Mouse (Mus musculus) adrenal gland, postnatal 25 days (tissue): ENCODE data around the gene Metap1. TPM values are rescaled to one million over a fixed set of nuclear protein-coding genes. Genes with fewer than 3 reads are reported as not detected.
"Not testable (repeated sequence)": the region's sequence is repeated elsewhere in the genome, so short reads cannot be mapped to it uniquely, and the experiment has no call there.

Experiments used
- DNase-seq: peaks from one replicate; pipeline ENCODE4 v3.0.0; 2021; ENCODE audit warnings: mixed read lengths
- total RNA-seq: library from RNA; stranded (reverse); gene quantifications from 2 replicates; pipeline ENCODE4 v1.2.3, GENCODE M21; 2021

The Metap1 gene
- total RNA-seq, 1 experiment from 2014 or later, result 61.0 TPM

DNA sequence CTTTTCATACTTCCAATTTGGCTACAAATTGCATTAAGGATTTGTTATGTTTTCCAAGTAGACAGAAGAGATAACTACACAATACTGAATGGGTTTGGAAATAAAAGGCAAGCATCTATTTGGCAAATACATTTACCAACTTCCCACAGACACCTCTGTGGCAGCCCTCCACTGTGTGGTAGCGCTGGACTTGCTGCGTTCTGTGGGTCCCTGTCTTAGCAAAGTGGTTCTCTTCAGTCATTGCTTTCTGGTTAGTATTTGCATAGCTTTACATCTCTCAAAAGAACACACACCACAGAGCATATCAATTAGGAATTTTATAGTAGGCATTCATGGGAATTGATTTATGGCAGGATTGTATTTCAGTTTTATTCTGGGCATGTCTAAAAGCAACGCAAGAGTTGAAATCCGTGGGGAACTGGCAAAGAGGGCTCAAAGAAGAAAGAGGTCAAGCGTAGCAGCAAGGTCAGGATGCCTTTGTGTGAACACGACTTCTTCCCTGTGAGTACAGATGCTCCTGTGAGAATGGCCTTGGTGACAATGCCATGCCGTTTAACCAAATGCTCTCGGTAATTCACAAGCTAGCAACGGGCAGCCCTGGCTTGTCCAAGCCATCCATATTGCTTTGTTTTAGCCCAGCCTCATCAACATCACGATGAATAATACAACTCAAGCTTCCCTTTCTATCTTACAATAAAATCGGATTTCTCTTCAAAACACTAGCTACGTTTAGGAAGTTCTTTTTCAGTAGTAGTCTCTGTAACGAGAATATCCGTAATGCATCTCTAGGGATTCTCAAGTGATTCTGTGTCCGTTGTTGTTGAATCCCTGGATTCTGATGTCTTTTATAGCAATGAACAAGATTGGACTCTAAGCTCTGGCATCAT, 10.8 kb upstream of the Metap1 start:
- DNase-seq, result no peak

DNA sequence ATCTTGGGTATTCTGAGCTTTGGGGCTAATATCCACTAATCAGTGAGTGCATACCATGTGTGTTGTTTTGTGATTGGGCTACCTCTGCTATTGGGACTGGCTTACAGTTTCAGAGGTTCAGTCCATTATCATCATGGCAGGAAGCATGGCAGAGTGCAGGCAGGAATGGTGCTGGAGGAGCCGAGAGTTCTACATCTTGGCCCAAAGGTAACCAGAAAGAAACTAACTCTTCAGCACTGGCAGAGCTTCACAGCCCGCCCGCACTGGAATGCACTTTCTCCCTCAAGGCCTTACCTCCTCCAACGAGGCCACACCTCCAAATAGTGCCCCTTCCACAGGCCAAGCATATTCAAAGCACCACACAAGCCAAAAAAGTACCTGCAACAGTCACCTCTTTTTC, 9.4 kb upstream of the Metap1 start:
- DNase-seq, result no peak

DNA sequence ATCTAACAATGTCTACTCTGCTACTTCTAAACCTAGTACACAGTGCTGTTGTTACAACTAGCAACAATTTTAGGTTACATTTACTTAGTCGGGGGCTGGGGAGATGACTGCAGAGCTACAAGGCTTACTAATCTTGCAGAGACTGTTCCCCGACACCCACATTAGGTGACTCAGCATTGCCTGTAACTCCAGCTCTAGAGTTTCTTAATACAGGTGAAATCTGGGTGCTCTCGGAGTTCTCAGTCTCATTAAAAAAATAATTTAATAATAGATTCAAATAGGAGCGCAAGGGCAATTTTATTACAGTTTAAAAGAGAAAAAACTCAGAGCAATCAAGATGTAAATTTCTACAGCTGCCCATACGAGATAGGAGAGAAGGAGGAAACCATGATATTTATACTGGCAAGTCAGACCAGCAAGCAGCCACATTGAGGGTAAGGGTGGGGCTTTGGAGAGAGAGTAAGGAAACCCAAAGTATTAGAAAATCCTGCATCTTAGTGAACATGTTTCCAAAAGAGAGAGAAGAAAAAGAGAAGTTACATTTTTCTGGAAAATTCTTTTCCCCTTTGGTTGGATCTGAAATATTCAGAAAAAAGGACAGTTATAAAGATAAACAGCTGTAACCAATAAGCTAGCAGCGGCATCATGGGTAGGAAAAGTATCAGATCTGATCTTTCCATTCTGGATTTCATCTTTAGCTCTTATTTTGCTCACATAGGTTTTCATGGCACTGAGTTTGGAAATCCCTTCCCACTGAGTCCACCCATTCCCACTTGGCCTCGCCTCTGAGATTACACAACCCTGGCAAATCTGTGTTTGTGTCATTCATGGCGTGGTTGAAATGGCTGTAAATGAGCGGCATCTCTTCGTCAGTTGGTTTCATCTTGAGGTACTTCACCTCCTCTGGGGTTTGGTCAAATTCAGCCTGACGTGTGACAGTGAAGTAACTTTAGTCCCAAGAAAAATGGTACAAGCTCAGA, 6.1 kb upstream of the Metap1 start:
- DNase-seq, result no peak

DNA sequence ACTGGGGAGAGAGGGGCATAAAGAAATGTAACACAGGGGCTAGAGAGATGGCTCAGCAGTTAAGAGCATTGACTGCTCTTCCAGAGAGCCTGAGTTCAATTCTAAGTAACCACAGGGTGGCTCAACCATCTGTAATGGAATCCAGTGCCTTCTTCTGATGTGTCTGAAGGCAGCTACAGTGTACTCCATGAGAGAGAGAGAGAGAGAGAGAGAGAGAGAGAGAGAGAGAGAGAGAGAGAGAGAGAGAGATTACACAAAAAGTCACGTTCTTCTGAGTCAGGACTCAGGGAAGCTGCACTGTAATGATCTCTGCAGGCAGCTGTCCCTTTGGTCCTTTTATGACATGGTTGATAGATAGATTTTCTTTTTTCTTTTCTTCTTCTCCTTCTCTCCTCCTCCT, 5.2 kb upstream of the Metap1 start:
- DNase-seq, result no peak

DNA sequence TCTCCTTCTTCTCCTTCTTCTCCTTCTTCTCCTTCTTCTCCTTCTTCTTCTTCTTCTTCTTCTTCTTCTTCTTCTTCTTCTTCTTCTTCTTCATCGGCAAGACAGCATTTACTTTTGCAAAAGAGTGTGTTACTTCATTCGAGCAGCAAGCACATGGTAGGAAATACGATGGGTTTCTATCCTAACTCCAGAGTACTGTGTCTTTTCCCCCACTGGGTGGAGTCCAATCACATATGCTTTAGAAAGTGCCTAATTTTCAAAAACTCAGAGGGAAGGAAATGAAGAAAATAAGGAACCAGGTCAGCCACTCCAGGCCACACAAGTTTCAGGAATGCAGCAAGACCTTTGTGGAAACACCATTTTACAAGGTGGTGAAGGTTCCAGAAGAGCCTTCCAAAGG, 4.4 kb upstream of the Metap1 start:
- no peak for DNase-seq

DNA sequence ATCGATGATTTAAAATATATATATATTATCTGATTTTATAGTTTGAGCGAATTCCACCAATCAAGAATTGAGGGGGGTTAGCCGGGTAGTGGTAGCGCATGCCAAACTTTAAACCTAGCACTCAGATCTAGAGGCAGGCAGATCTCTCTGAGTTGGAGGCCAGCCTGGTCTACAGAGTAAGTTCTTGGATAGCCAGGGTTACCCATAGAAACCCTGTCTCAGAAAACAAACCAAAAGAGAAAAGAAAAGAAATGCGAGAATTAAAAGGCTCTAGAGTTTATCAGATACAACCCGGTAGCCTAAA, 671 bp upstream of the Metap1 start:
- no peak for DNase-seq

DNA sequence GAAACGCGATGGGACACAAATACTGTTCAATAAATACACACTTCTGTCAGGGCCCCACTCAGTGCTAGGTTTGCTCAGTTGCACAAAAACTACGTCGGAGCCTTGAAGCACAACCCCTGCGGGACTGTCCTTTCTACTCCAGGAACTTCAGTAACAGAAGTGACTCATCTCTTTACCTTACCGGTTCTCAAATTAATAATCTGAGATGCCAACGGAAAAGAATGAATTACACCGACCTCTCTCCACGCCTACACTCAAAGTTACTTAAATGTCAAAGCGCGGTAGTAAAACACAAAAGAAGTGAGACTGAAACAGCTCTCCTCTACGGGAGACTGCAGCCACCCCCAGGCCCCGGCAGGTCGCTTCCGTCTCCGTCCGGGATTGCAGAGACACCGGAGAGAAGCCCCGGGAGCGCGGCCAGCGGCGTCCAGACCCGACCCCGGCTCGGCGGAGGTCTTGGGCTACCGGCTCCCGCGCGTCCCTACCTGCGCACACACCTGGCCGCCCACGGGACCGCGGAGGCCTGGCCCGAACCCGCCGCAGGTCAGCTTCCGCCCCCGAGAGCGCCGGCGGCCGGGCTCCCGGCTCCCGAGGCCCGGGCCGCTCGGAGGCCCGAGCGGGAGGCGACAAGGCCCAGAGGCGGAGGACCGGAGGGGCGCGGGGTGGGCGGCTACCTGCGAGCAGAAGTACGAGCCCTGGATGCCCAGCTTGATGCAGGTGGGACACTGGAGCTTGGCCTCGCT, 560 bp downstream of the Metap1 start:
- DNase-seq, result peak; percentile 49

DNA sequence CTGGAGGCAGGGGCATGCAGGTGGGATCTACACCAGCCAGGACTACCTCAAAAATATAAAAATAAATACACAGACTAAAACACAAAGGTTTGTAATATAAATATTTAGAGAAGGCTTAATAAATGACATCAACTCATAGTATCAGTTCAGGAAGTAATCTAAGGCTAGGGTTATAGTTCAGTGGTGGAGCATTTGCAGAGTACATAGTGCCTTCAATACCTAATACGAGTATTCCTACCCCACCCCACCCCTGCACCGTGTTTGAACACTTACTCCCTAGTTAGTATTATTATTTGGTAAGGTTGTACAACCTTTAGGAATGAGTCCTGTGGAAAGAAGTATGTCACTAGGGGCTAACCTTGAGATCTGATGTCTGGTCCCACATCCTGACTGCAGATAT, 6.1 kb downstream of the Metap1 start:
- no peak for DNase-seq

DNA sequence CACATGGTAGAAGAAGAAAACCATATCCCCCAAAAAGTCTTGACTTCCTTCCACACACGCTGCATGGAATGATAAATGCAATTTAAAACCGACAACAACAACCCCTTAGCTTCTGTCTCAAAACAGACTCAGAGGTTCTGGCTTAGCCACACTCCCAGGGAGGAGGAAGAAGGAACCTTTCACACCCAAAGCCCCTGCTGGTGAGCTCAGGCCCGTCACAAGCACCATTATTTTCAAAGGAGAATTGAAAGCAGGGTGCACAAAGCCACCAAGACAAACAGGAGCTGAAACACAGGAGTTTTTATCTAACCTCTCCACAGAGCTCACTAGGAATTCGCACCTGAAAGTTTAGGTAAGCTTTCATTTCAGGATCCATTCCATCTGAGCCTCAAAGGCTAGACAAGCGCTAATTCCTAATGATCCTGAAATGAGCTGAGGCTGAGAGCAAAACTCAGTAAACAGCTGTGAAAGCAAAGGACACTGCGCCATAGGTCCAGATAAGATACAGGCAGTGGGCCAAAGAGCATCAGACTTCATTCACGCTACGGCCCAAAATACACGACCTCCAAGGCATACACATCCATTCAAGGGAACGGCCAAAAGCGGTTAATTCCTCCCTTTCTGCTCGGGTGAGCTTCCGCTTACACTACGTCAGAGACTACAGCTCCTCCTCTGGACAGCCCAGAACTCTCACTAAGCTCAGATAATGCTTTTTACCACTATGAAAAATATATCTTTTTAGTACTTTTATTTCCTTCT, 7.6 kb downstream of the Metap1 start:
- no peak for DNase-seq

DNA sequence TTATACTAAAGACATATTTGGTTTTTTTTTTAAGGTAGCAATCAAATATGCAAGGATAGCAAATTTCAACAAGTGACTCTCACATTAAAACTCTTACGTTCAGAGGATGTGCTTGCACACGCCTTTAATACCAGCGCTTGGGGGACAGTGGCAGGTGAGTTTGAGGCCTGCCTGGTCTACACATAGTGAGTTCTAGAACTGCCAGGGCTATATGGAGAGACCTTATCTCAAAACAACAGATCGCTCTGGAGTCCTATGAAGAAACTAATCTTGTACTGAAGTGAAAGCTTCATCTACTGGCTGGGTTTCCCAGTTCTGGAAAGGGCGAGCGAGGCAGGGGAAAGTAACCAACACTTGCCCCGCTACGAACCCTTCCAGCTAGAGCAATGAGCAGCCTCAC, 9.8 kb downstream of the Metap1 start:
- DNase-seq, result no peak

DNA sequence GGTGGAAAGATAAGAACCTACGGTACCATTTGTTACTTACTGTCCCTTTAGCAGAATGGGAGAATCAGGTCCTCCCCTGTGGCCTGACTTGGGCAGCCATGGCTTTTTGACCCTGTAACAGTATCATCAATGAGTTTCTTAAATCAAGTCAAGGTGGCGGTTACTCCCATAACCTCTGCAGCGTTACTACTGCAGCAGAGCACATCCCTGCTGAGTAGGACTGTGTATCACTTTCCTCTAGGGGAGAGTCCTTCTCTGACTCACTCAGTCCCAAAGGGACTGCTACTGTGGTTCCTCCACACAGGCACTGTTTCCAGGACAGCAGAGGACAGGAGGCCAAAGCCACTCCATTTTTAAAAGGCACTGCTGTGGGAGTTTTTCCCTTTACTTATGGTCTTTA, 18.2 kb downstream of the Metap1 start:
- no peak for DNase-seq

DNA sequence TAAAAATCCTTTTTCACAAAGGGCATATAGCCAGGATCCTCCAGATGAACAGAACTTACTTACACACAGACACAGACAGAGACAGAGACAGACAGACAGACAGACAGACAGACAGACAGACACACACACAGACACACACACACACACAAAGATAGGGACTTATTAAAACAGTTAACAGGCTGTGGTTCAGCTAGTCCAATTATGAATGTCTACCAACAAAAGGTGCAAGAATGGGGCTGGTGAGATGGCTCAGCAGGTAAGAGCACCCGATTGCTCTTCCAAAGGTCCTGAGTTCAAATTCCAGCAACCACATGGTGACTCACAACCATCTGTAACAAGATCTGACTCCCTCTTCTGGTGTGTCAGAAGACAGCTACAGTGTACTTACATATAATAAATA, 22.7 kb downstream of the Metap1 start:
- not testable (repeated sequence) for DNase-seq

DNA sequence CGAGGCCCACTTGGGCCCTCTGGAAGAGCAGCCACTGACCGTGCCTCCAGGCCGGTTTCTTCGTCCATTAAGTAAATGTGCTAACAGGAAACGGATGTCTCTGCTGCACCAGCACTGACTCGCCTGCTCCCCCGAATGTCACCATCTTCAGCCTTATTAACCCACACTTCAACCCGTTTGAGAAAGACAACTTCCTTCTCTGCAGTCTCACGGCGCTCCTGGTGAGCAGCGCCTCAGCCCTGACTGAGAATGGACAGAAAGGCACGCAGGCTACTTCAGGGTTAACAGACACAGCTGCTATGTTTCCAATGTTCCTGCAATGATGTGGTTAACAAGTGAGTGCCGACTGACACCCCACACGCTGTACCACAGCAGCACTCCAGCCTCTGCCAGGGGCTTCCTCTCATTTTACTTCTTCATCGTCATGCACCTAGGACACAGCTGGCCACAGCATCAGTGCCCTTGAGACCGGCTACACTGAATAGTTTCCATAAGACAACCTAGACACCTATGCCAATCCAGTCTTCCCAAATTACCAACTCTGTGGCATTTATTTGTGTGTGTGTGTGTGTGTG, 24.7 kb downstream of the Metap1 start:
- DNase-seq, result no peak

DNA sequence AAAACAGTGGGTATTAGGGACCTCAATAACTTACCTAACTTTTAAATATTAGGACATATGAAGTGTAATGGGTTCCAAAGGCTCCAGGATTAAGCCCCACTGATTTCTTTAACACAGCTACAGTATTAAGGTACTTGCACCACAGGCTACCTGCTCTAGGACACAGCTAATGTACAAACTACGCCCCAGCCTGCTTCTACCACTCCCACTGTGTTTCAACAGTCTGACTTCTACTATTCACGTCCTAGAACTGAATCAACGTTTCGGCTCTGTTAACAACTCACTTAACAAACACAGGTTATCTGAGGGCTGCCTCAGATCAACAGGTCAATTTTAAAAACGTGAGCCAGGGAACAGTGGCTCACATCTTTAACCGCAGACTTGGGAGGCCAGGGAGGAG, 25.5 kb downstream of the Metap1 start:
- no peak for DNase-seq

DNA sequence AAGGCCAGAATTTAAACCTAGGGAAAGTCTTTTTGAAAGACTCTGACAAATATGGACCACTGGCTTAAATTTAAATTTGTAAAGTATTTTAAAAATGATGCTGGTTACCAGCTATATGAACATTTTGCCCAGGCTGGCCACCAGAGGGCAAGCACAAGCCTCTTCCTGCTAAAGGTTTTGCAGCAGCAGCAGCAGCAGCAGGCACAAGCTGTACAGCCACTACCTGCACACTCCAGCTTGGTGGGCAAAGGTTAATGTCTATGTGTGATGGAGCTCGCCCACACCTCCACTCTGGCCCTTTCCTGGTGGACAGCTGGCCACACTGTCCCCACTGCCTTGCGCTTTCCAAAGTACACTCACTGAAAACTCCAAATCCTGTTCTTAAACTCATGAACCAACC, 26.2 kb downstream of the Metap1 start:
- DNase-seq, result no peak

DNA sequence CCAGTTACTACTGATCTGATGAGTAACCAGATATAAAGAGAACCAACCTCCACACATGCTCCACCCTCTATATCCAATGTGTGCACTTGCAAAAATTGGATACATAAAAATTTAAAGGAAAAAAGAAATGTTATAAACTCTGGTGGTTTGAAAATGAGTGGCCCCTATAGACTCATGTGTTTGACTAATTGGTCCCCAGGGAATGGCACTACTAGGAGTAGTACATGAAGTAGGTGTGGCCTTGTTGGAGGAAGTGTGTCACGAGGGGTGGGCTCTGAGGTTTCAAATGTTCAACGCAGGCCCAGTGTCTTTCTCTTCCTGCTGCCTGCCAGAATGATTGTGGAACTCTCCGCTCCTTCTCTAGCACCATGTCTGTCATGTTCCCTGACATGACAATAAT, 27.5 kb downstream of the Metap1 start:
- no peak for DNase-seq

DNA sequence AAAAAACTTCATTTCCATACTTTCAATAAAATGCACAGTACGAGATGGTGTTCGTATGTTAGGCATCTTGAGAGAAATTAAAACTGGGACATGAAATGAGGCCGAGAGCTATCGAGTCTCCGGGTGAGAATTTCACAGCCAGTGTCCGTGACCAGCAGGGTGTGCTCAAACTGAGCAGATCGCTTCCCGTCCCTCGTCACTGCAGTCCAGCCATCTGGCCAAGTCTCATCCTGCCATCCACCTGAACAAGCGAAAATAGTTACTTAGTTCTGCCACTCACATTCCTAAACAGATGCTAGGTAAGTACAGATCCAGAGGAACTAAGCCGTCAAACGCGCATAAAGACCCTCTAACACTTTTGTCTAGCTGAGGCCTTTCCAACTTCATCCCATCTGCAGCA, 29.1 kb downstream of the Metap1 start:
- DNase-seq, result no peak

DNA sequence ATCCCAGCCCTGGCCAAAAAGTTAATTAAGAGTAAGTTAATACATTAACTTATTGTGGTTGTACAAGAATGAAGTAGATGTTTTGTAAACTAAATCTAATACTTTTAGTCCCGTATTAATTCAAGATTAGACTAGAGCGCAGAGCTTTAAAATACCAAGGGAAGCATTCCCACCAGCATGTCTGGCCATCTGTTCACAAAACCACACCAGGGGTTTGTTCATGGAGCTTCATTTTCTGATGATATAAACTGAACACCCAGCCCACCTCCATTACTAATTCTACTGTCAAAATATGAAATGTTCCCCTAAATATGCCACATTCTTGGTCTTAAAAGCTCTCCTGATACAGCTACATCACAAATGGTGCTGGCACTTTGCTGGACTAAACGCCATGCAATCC, 30.9 kb downstream of the Metap1 start:
- no peak for DNase-seq

DNA sequence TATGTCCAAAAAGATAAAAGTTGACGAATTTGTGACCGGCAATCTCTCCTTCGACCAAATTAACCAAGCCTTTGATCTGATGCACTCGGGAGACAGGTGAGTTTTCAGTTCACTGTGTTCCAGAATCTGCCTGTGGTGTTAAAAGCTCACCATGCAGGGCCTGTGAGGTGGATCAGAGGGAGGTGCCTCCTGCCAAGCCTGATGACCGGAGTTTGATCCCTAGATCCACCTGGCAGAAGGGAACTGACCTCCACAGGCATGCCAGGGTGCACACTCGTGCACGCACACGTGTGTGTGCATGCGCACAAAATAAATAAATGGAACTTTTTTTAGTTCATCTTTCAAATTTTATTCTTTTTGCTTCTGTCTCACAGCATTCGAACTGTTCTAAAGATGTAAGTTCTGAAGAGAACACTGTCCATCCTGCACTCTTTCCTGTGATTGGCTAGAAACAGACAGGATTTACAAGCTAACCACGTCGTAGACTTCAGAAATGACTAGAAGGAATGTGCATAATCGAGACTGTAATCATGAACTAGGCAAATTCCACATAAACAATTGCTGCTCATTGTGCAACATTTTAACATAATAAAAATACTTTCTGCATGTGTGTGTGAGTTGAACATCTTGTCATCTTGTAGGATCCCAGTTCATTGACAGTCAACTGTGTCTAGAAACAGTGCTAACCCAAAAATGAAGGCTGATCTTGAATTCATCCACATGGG, 34.4 kb downstream of the Metap1 start:
- DNase-seq, result no peak

DNA sequence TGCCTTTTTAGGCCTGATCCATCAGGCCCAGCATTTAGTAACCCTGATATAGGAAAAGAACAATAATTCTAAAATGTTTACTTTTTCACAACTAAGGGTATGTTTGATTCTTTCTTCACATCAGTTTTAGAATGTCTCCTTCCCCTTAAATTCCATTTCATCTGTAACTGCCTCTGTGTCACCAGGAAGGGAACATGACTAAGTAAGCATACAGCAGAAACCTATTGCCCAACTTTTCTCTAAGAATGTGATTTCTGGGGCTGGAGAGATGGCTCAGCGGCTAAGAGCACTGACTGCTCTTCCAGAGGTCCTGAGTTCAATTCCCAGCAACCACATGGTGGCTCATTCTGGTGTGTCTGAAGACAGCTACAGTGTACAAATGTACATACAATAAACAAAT, 35.1 kb downstream of the Metap1 start:
- DNase-seq, result no peak

DNA sequence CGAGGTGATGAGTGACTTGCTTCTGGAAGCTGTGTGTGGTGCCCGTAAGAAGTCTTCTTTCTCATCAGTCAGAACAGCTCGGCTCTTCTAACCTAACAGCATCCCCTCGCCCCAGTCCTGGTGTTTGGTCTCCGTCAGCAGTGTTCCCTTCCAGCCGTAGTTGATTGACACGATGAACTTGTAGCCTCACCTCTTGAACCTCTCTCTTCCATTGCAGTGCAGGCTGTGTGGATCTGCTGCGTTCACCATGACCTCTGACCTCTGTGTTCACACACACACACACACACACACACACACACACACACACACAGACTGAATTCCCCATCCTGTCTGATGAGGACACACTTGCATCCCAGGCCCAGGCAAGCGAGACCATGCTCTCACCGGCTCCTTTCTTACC, 37.1 kb downstream of the Metap1 start:
- DNase-seq, result no peak
